Mouse (Mus musculus): ENCODE data around the gene Gm21976. TPM values are rescaled to one million over a fixed set of nuclear protein-coding genes. Genes with fewer than 3 reads are reported as not detected.

Gene Gm21976
- polyA plus RNA-seq, 1 experiment from 2014 or later: not detected

- Histone ChIP-seq H3K9ac (ENCODE audit: low read length) (no peak overlapping the region), H3K27me3 (replicated peaks; ENCODE audit: control insufficient read depth, insufficient read depth, low read length) (no peaks in the 10 kb centered on the region)
These were observed 38.2 kb downstream of the Gm21976 start for GRCm38 (mm10) chr13:98317911-98318310.

DNA sequence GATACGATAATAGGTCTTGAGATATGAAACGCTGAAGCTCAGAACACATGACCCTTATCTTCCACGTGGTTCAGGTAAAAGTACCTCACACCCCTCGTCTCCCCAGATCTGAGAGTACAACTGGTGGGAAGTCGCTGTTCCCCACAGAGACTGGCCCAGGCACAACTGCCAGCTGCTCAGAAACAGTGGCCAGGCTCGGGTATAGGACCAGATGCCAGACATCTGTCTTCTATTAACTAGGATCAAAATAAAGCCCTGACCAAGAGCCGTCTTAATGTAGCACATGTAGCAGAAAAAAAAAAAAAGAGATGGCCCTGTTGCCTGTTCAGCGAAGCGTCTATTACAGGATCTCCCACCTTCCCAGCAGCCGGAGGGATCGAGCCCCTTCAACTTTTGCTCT, 45.3 kb downstream of the Gm21976 start:
- H3K9ac ChIP-seq (ENCODE audit: low read length): no peak overlapping the region
- ATAC-seq (no peak), DNase-seq (ENCODE audit: low spot score) (no peak)
- 88% methylated on average over 11 of the region's 11 CpGs for WGBS
- no peak overlapping the region for H3K4me3 ChIP-seq (ENCODE audit: low read depth, low read length)
- no peak overlapping the region for H3K4me2 ChIP-seq (ENCODE audit: low read length)
- H3K9me3 ChIP-seq (replicated peaks; ENCODE audit: control insufficient read depth, low read length): no peaks in the 10 kb centered on the region
- no peak overlapping the region for H3K27ac ChIP-seq (ENCODE audit: low read depth, low read length)
- H3K4me1 ChIP-seq (ENCODE audit: control insufficient read depth, insufficient read depth, low read length): no peaks in the 10 kb centered on the region
- H3K36me3 ChIP-seq (ENCODE audit: control insufficient read depth, insufficient read depth, low read length): no peaks in the 10 kb centered on the region
- H3K27me3 ChIP-seq (replicated peaks; ENCODE audit: control insufficient read depth, insufficient read depth, low read length): no peaks in the 10 kb centered on the region

More at GRCm38 (mm10) chr13:98317911-98318310, 38.2 kb downstream of the Gm21976 start:
- no peak for ATAC-seq
- peaks cover 14% of the 10 kb centered on the region for H3K4me1 ChIP-seq (ENCODE audit: control insufficient read depth, insufficient read depth, low read length)
- H3K27ac ChIP-seq (ENCODE audit: low read depth, low read length): no peak overlapping the region
- H3K4me2 ChIP-seq (ENCODE audit: low read length): peak overlapping the region; percentile 82
- H3K36me3 ChIP-seq (ENCODE audit: control insufficient read depth, insufficient read depth, low read length): peaks cover 13% of the 10 kb centered on the region
- peak overlapping the region; percentile 98; the same call in 1 of the 2 replicates for H3K4me3 ChIP-seq (ENCODE audit: low read depth, low read length)
- DNase-seq (ENCODE audit: low spot score): no peak
- no peaks in the 10 kb centered on the region for H3K9me3 ChIP-seq (replicated peaks; ENCODE audit: control insufficient read depth, low read length)
- WGBS: 88% methylated on average over 6 of the region's 6 CpGs

GRCm38 (mm10) chr13:98332106-98332505, 52.4 kb downstream of the Gm21976 start:
- no peaks in the 10 kb centered on the region for H3K36me3 ChIP-seq (ENCODE audit: control insufficient read depth, insufficient read depth, low read length)
- WGBS: 47% methylated on average over 2 of the region's 2 CpGs
- H3K27me3 ChIP-seq (replicated peaks; ENCODE audit: control insufficient read depth, insufficient read depth, low read length): no peaks in the 10 kb centered on the region
- H3K9me3 ChIP-seq (replicated peaks; ENCODE audit: control insufficient read depth, low read length): no peaks in the 10 kb centered on the region
- DNase-seq (ENCODE audit: low spot score): no peak
- no peak overlapping the region for H3K4me2 ChIP-seq (ENCODE audit: low read length)
- H3K27ac ChIP-seq (ENCODE audit: low read depth, low read length): no peak overlapping the region
- no peak for ATAC-seq
- no peaks in the 10 kb centered on the region for H3K4me1 ChIP-seq (ENCODE audit: control insufficient read depth, insufficient read depth, low read length)
- H3K9ac ChIP-seq (ENCODE audit: low read length): no peak overlapping the region
- no peak overlapping the region for H3K4me3 ChIP-seq (ENCODE audit: low read depth, low read length)

GRCm38 (mm10) chr13:98336205-98336604, 56.5 kb downstream of the Gm21976 start:
- no peak overlapping the region for H3K4me3 ChIP-seq (ENCODE audit: low read depth, low read length)
- no peak for DNase-seq (ENCODE audit: low spot score)
- no peak for ATAC-seq
- H3K4me2 ChIP-seq (ENCODE audit: low read length): no peak overlapping the region
- no peaks in the 10 kb centered on the region for H3K27me3 ChIP-seq (replicated peaks; ENCODE audit: control insufficient read depth, insufficient read depth, low read length)
- 93% methylated on average over 1 of the region's 1 CpGs for WGBS
- H3K9ac ChIP-seq (ENCODE audit: low read length): no peak overlapping the region
- no peaks in the 10 kb centered on the region for H3K36me3 ChIP-seq (ENCODE audit: control insufficient read depth, insufficient read depth, low read length)
- H3K9me3 ChIP-seq (replicated peaks; ENCODE audit: control insufficient read depth, low read length): no peaks in the 10 kb centered on the region
- no peak overlapping the region for H3K27ac ChIP-seq (ENCODE audit: low read depth, low read length)
- H3K4me1 ChIP-seq (ENCODE audit: control insufficient read depth, insufficient read depth, low read length): no peaks in the 10 kb centered on the region

GRCm38 (mm10) chr13:98340506-98340905, 60.8 kb downstream of the Gm21976 start:
- H3K27me3 ChIP-seq (replicated peaks; ENCODE audit: control insufficient read depth, insufficient read depth, low read length): no peaks in the 10 kb centered on the region
- H3K36me3 ChIP-seq (ENCODE audit: control insufficient read depth, insufficient read depth, low read length): no peaks in the 10 kb centered on the region
- DNase-seq (ENCODE audit: low spot score) (no peak), ATAC-seq (no peak)
- no peaks in the 10 kb centered on the region for H3K4me1 ChIP-seq (ENCODE audit: control insufficient read depth, insufficient read depth, low read length)
- no peak overlapping the region for H3K4me2 ChIP-seq (ENCODE audit: low read length)
- H3K4me3 ChIP-seq (ENCODE audit: low read depth, low read length): no peak overlapping the region
- H3K9ac ChIP-seq (ENCODE audit: low read length): no peak overlapping the region
- 71% methylated on average over 5 of the region's 5 CpGs for WGBS
- no peaks in the 10 kb centered on the region for H3K9me3 ChIP-seq (replicated peaks; ENCODE audit: control insufficient read depth, low read length)
- H3K27ac ChIP-seq (ENCODE audit: low read depth, low read length): no peak overlapping the region

DNA sequence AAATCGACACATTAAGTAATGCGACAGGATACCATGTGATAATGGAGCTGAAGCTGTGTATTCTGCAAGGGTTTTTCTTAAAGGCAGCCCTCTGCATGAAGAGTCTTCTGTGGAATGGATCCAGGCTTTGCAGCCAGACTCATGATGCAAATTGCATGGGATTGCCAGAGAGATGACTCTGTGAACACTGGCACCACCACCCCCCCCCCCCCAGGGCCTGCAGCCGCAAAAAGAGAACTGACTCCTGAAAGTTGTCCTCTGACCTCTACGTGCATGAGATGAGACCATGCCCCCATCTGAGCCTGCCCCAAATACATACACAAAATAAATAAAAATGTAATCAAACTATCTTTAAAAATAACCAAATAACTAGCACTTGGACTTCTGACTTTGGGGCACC, 69.8 kb downstream of the Gm21976 start:
- no peak overlapping the region for H3K9ac ChIP-seq (ENCODE audit: low read length)
- H3K9me3 ChIP-seq (replicated peaks; ENCODE audit: control insufficient read depth, low read length): no peaks in the 10 kb centered on the region
- H3K27me3 ChIP-seq (replicated peaks; ENCODE audit: control insufficient read depth, insufficient read depth, low read length): peaks cover 62% of the 10 kb centered on the region
- ATAC-seq (no peak), DNase-seq (ENCODE audit: low spot score) (no peak)
- no peak overlapping the region for H3K4me2 ChIP-seq (ENCODE audit: low read length)
- H3K36me3 ChIP-seq (ENCODE audit: control insufficient read depth, insufficient read depth, low read length): no peaks in the 10 kb centered on the region
- peaks cover 5% of the 10 kb centered on the region; the same call in 1 of the 2 replicates for H3K4me1 ChIP-seq (ENCODE audit: control insufficient read depth, insufficient read depth, low read length)
- 85% methylated on average over 4 of the region's 4 CpGs for WGBS
- no peak overlapping the region for H3K4me3 ChIP-seq (ENCODE audit: low read depth, low read length)
- H3K27ac ChIP-seq (ENCODE audit: low read depth, low read length): no peak overlapping the region

- DNase-seq (ENCODE audit: low spot score): no peak
- no peak overlapping the region for H3K27ac ChIP-seq (ENCODE audit: low read depth, low read length)
- no peak for ATAC-seq
- peaks cover 11% of the 10 kb centered on the region; the same call in 1 of the 2 replicates for H3K4me1 ChIP-seq (ENCODE audit: control insufficient read depth, insufficient read depth, low read length)
- H3K4me3 ChIP-seq (ENCODE audit: low read depth, low read length): no peak overlapping the region
- H3K9me3 ChIP-seq (replicated peaks; ENCODE audit: control insufficient read depth, low read length): no peaks in the 10 kb centered on the region
- 6% methylated on average over 8 of the region's 8 CpGs for WGBS
- no peaks in the 10 kb centered on the region for H3K36me3 ChIP-seq (ENCODE audit: control insufficient read depth, insufficient read depth, low read length)
- no peak overlapping the region for H3K9ac ChIP-seq (ENCODE audit: low read length)
- peaks cover 78% of the 10 kb centered on the region for H3K27me3 ChIP-seq (replicated peaks; ENCODE audit: control insufficient read depth, insufficient read depth, low read length)
- no peak overlapping the region for H3K4me2 ChIP-seq (ENCODE audit: low read length)
These were observed 71.8 kb downstream of the Gm21976 start for GRCm38 (mm10) chr13:98351527-98351926.

GRCm38 (mm10) chr13:98352381-98352975, 72.8 kb downstream of the Gm21976 start:
- DNase-seq (ENCODE audit: low spot score) (no peak), ATAC-seq (no peak)
- no peak overlapping the region for H3K4me2 ChIP-seq (ENCODE audit: low read length)
- H3K27me3 ChIP-seq (replicated peaks; ENCODE audit: control insufficient read depth, insufficient read depth, low read length): peaks cover 75% of the 10 kb centered on the region
- H3K4me1 ChIP-seq (ENCODE audit: control insufficient read depth, insufficient read depth, low read length): peaks cover 11% of the 10 kb centered on the region; the same call in 1 of the 2 replicates
- 10% methylated on average over 14 of the region's 14 CpGs for WGBS
- H3K36me3 ChIP-seq (ENCODE audit: control insufficient read depth, insufficient read depth, low read length): no peaks in the 10 kb centered on the region
- H3K4me3 ChIP-seq (ENCODE audit: low read depth, low read length): no peak overlapping the region
- H3K27ac ChIP-seq (ENCODE audit: low read depth, low read length): no peak overlapping the region
- no peaks in the 10 kb centered on the region for H3K9me3 ChIP-seq (replicated peaks; ENCODE audit: control insufficient read depth, low read length)
- H3K9ac ChIP-seq (ENCODE audit: low read length): no peak overlapping the region

DNA sequence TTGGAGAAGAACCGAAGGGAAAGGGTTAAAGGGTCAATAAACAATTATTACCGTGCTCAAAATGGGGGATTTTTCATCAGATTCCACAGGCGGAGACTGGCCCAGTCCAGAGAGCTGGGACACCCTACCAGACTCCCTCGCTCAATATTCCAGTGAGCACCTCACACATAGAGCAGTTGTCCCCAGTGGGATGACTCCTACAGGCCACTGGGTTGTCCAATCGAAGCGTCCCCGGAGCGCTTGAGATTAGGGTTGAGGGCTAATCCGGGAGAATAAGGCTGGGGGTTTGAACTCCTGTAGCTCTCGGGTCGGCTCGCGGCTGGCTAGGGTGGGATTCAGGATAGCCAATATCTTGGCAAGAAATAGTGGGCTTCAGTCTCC, 74.0 kb downstream of the Gm21976 start:
- H3K36me3 ChIP-seq (ENCODE audit: control insufficient read depth, insufficient read depth, low read length): no peaks in the 10 kb centered on the region
- DNase-seq (ENCODE audit: low spot score): no peak
- peak overlapping the region; percentile 38 for H3K4me3 ChIP-seq (ENCODE audit: low read depth, low read length)
- 0% methylated on average over 13 of the region's 13 CpGs for WGBS
- no peak overlapping the region for H3K9ac ChIP-seq (ENCODE audit: low read length)
- H3K9me3 ChIP-seq (replicated peaks; ENCODE audit: control insufficient read depth, low read length): no peaks in the 10 kb centered on the region
- peaks cover 85% of the 10 kb centered on the region for H3K27me3 ChIP-seq (replicated peaks; ENCODE audit: control insufficient read depth, insufficient read depth, low read length)
- H3K27ac ChIP-seq (ENCODE audit: low read depth, low read length): no peak overlapping the region
- no peak for ATAC-seq
- H3K4me2 ChIP-seq (ENCODE audit: low read length): peak overlapping the region; percentile 60
- peaks cover 11% of the 10 kb centered on the region; the same call in 1 of the 2 replicates for H3K4me1 ChIP-seq (ENCODE audit: control insufficient read depth, insufficient read depth, low read length)
